Mouse (Mus musculus) stomach, embryonic 16.5 days (tissue): ENCODE measurements around the gene Tmem176b. TPM values are rescaled to one million over a fixed set of nuclear protein-coding genes. Genes with fewer than 3 reads are reported as not detected.
"Not testable (repeated sequence)": the region's sequence is repeated elsewhere in the genome, so short reads cannot be mapped to it uniquely, and the experiment has no call there.

Experiments used
- ATAC-seq: fragments of 200-750 bp; cut with Nextera tagmentation; 2 replicates; pipeline ENCODE4 v1.8.0; 2017; ENCODE audit warnings: moderate number of reproducible peaks, moderate TSS enrichment; ENCODE audit not compliant: insufficient read depth, low FRiP score
- H3K27ac ChIP-seq: fragments of 300-500 bp; sonication (generic); 2 replicates; pipeline ENCODE4 v1.5.1; 2014; ENCODE audit warnings: low read length
- H3K27me3 ChIP-seq: fragments of 300-500 bp; sonication (generic); 2 replicates; pipeline ENCODE4 v1.6.1; 2014; ENCODE audit warnings: low read length, control low read depth, mixed read lengths; ENCODE audit not compliant: control insufficient read depth, insufficient read depth
- H3K36me3 ChIP-seq: fragments of 300-500 bp; sonication (generic); 2 replicates; pipeline ENCODE4 v1.6.1; 2014; ENCODE audit warnings: low read length; ENCODE audit not compliant: control insufficient read depth, insufficient read depth
- H3K4me1 ChIP-seq: fragments of 300-500 bp; sonication (generic); 2 replicates; pipeline ENCODE4 v1.6.1; 2014; ENCODE audit warnings: low read length, control low read depth, mixed read lengths; ENCODE audit not compliant: control insufficient read depth, insufficient read depth
- H3K4me2 ChIP-seq: fragments of 300-500 bp; sonication (generic); 2 replicates; pipeline ENCODE4 v1.6.1; 2014; ENCODE audit warnings: low read depth, low read length, mixed read lengths
- H3K4me3 ChIP-seq: fragments of 300-500 bp; sonication (generic); replicated peaks from 2 replicates; pipeline ENCODE4 v1.5.1; 2014; ENCODE audit warnings: mild to moderate bottlenecking, low read length
- H3K9ac ChIP-seq: fragments of 300-500 bp; sonication (generic); 2 replicates; pipeline ENCODE4 v1.6.1; 2014; ENCODE audit warnings: low read length
- H3K9me3 ChIP-seq: fragments of 300-500 bp; sonication (generic); replicated peaks from 2 replicates; pipeline ENCODE4 v1.6.1; 2016; ENCODE audit warnings: low read length, control low read depth; ENCODE audit not compliant: control insufficient read depth
- WGBS: fragments of 180-500 bp; shearing (Covaris S2); extraction: QIAGEN DNeasy Blood & Tissue Kit; methylation state at CpG from one replicate; pipeline ENCODE4 v1.1.7; 2014; 5-methylcytosine and 5-hydroxymethylcytosine counted together
- polyA plus RNA-seq: library from polyadenylated mRNA; unstranded; fragments of >200 nt; fragmentation: Nextera tagmentation; extraction: Ambion mirVana; gene quantifications from 2 replicates; pipeline ENCODE4 v1.2.1, GENCODE M21; 2015

The Tmem176b gene
- polyA plus RNA-seq: 302 and 332 TPM in 2 replicates

- Histone ChIP-seq H3K9ac (peak within 1 kb of the TSS; percentile 80), H3K4me2 (peak within 1 kb of the TSS; percentile 75), H3K27ac (peak within 1 kb of the TSS; percentile 93), H3K27me3 (no peaks in the 10 kb centered on the region), H3K9me3 (no peaks in the 10 kb centered on the region), H3K36me3 (peaks cover 8% of the 10 kb centered on the region), H3K4me3 (peak within 1 kb of the TSS; percentile 59), H3K4me1 (peaks cover 18% of the 10 kb centered on the region)
- peak; percentile 93 for ATAC-seq
- WGBS: 4% methylated on average over 6 of the region's 6 CpGs
Observed at GRCm38 (mm10) chr6:48840973-48841625, at the start of gene Tmem176b. Tmem176b (minus strand) TSS chr6:48841496.

- 66% methylated on average over 5 of the region's 5 CpGs for WGBS
- H3K4me2 ChIP-seq: no peak overlapping the region
- no peaks in the 10 kb centered on the region for H3K36me3 ChIP-seq
- no peak overlapping the region for H3K27ac ChIP-seq
- no peak overlapping the region for H3K9ac ChIP-seq
- no peaks in the 10 kb centered on the region for H3K4me1 ChIP-seq
- H3K9me3 ChIP-seq: no peaks in the 10 kb centered on the region
- no peak for ATAC-seq
- H3K27me3 ChIP-seq: no peaks in the 10 kb centered on the region
- no peak overlapping the region for H3K4me3 ChIP-seq
Observed at GRCm38 (mm10) chr6:48876510-48877135, 35.3 kb upstream of the Tmem176b start.

- Histone ChIP-seq H3K4me2 (no peak overlapping the region), H3K9me3 (no peaks in the 10 kb centered on the region), H3K4me1 (no peaks in the 10 kb centered on the region), H3K9ac (no peak overlapping the region), H3K27me3 (no peaks in the 10 kb centered on the region), H3K27ac (no peak overlapping the region), H3K4me3 (no peak overlapping the region), H3K36me3 (no peaks in the 10 kb centered on the region)
- no peak for ATAC-seq
- WGBS: 80% methylated on average over 6 of the region's 6 CpGs
Observed at GRCm38 (mm10) chr6:48875515-48875914, 34.2 kb upstream of the Tmem176b start.

GRCm38 (mm10) chr6:48874576-48874975 is 33.3 kb upstream of the Tmem176b start:
- 82% methylated on average over 4 of the region's 4 CpGs for WGBS
- Histone ChIP-seq H3K27me3 (no peaks in the 10 kb centered on the region), H3K9ac (no peak overlapping the region), H3K27ac (no peak overlapping the region), H3K36me3 (no peaks in the 10 kb centered on the region), H3K4me3 (no peak overlapping the region), H3K4me1 (0 out of 2 replicates have a peak, but pooled peaks cover 3% of the 10 kb centered on the region), H3K4me2 (no peak overlapping the region), H3K9me3 (no peaks in the 10 kb centered on the region)
- no peak for ATAC-seq

- H3K4me2 ChIP-seq: no peak within 1 kb of the TSS
- H3K36me3 ChIP-seq: no peaks in the 10 kb centered on the region
- no peaks in the 10 kb centered on the region for H3K9me3 ChIP-seq
- H3K4me3 ChIP-seq: no peak within 1 kb of the TSS
- 0 out of 2 replicates have a peak, but pooled peaks cover 3% of the 10 kb centered on the region for H3K4me1 ChIP-seq
- no peak for ATAC-seq
- no peak within 1 kb of the TSS for H3K9ac ChIP-seq
- no peak within 1 kb of the TSS for H3K27ac ChIP-seq
- H3K27me3 ChIP-seq: no peaks in the 10 kb centered on the region
- WGBS: 76% methylated on average over 5 of the region's 5 CpGs
Observed at GRCm38 (mm10) chr6:48872596-48872995, 31.3 kb upstream of the Tmem176b start, which contains the start of gene Aoc1. Aoc1 (plus strand) TSS chr6:48872896.

- H3K36me3 ChIP-seq: no peaks in the 10 kb centered on the region
- WGBS: 70% methylated on average over 2 of the region's 2 CpGs
- H3K4me1 ChIP-seq: peaks cover 6% of the 10 kb centered on the region; the same call in 1 of the 2 replicates
- no peak overlapping the region for H3K27ac ChIP-seq
- ATAC-seq: no peak; the same call in 1 of the 2 replicates
- H3K4me3 ChIP-seq: no peak overlapping the region
- no peak overlapping the region for H3K4me2 ChIP-seq
- H3K27me3 ChIP-seq: no peaks in the 10 kb centered on the region
- no peaks in the 10 kb centered on the region for H3K9me3 ChIP-seq
- no peak overlapping the region for H3K9ac ChIP-seq
Observed at GRCm38 (mm10) chr6:48869774-48870173, 28.5 kb upstream of the Tmem176b start.

GRCm38 (mm10) chr6:48867158-48867557 is 25.9 kb upstream of the Tmem176b start:
- Histone ChIP-seq H3K4me1 (peaks cover 7% of the 10 kb centered on the region; the same call in 1 of the 2 replicates), H3K4me2 (no peak overlapping the region), H3K27me3 (no peaks in the 10 kb centered on the region), H3K9me3 (no peaks in the 10 kb centered on the region), H3K9ac (no peak overlapping the region), H3K36me3 (no peaks in the 10 kb centered on the region), H3K27ac (no peak overlapping the region), H3K4me3 (no peak overlapping the region)
- no peak for ATAC-seq
- WGBS: 65% methylated on average over 4 of the region's 4 CpGs

- not testable (repeated sequence) for H3K27me3 ChIP-seq, H3K4me2 ChIP-seq, H3K9ac ChIP-seq, H3K9me3 ChIP-seq, H3K4me1 ChIP-seq, H3K36me3 ChIP-seq, ATAC-seq, H3K4me3 ChIP-seq, H3K27ac ChIP-seq
- WGBS: 32% methylated on average over 1 of the region's 1 CpGs
Observed at GRCm38 (mm10) chr6:48866355-48866950, 25.2 kb upstream of the Tmem176b start.

GRCm38 (mm10) chr6:48865152-48865745 is 24.0 kb upstream of the Tmem176b start:
- Histone ChIP-seq H3K9me3 (no peaks in the 10 kb centered on the region), H3K9ac (no peak overlapping the region), H3K27ac (no peak overlapping the region), H3K4me1 (peaks cover 7% of the 10 kb centered on the region; the same call in 1 of the 2 replicates), H3K4me3 (no peak overlapping the region), H3K4me2 (no peak overlapping the region), H3K36me3 (no peaks in the 10 kb centered on the region), H3K27me3 (no peaks in the 10 kb centered on the region)
- no peak for ATAC-seq
- 91% methylated on average over 1 of the region's 1 CpGs for WGBS
